Mouse (Mus musculus): ENCODE results near the gene Rab13.

The Rab13 gene

GRCm38 (mm10) chr3:90256731-90257530 lies 43.4 kb downstream of the Rab13 start:
- peak in 1 of 2 experiments; percentile 61 for DNase-seq (ENCODE audit: low spot score in 2 of 2)

- no peak for DNase-seq (ENCODE audit: low spot score in 2 of 2)
Observed at GRCm38 (mm10) chr3:90258521-90258920, 45.0 kb downstream of the Rab13 start.

- no peak for DNase-seq (ENCODE audit: low spot score in 2 of 2)
Observed at GRCm38 (mm10) chr3:90263121-90263771, 49.8 kb downstream of the Rab13 start.

GRCm38 (mm10) chr3:90264687-90265033 lies 51.2 kb downstream of the Rab13 start:
- no peak for DNase-seq (ENCODE audit: low spot score in 2 of 2)

GRCm38 (mm10) chr3:90265034-90265931 lies 51.8 kb downstream of the Rab13 start, which contains the start of gene Dennd4b:
TSS of gene Dennd4b (plus strand) at chr3:90265185.
- peak; percentile 92 to 94 for DNase-seq (ENCODE audit: low spot score in 2 of 2)

GRCm38 (mm10) chr3:90265932-90266741 lies 52.6 kb downstream of the Rab13 start:
- DNase-seq (ENCODE audit: low spot score in 2 of 2) = no peak

GRCm38 (mm10) chr3:90266901-90267775 lies 53.6 kb downstream of the Rab13 start:
- no peak for DNase-seq (ENCODE audit: low spot score in 2 of 2)

- DNase-seq (ENCODE audit: low spot score in 2 of 2) = no peak
Observed at GRCm38 (mm10) chr3:90268190-90268589, 54.7 kb downstream of the Rab13 start.

GRCm38 (mm10) chr3:90268971-90269370 lies 55.5 kb downstream of the Rab13 start:
- DNase-seq (ENCODE audit: low spot score in 2 of 2) = no peak

GRCm38 (mm10) chr3:90270784-90271183 lies 57.3 kb downstream of the Rab13 start:
- no peak for DNase-seq (ENCODE audit: low spot score in 2 of 2)

GRCm38 (mm10) chr3:90272170-90272569 lies 58.7 kb downstream of the Rab13 start:
- DNase-seq (ENCODE audit: low spot score in 2 of 2) = no peak

GRCm38 (mm10) chr3:90273855-90274254 lies 60.4 kb downstream of the Rab13 start:
- DNase-seq (ENCODE audit: low spot score in 2 of 2) = no peak

GRCm38 (mm10) chr3:90275286-90275685 lies 61.8 kb downstream of the Rab13 start:
- no peak for DNase-seq (ENCODE audit: low spot score in 2 of 2)
